Mouse (Mus musculus) hematopoietic stem cell, adult 5-6 weeks (primary cell): ENCODE data around the gene Lingo4. TPM values are rescaled to one million over a fixed set of nuclear protein-coding genes. Genes with fewer than 3 reads are reported as not detected.

Source experiments
- ATAC-seq, 2 experiments: fragments of 125-278 bp in 1 of 2; replicated peaks in 1 of 2; 2 replicates each; pipeline ENCODE4 v1.8.0; 2016 to 2017; ENCODE audit warnings: inconsistent platforms in 2 of 2, mild to moderate bottlenecking in 2 of 2, moderate number of reproducible peaks in 2 of 2, low read depth in 1 of 2, moderate TSS enrichment in 1 of 2; ENCODE audit not compliant: low FRiP score in 2 of 2, poor library complexity in 2 of 2, severe bottlenecking in 2 of 2, insufficient read depth in 1 of 2, low TSS enrichment in 1 of 2
- total RNA-seq: library from RNA; stranded (forward); fragments of 172-1452, 232-1000 nt; gene quantifications from 2 replicates; pipeline ENCODE4 v1.2.3, GENCODE M21; 2017

Gene Lingo4
- not detected in 2 replicates for total RNA-seq

- no peak for ATAC-seq
These were observed at the start of gene Lingo4 for GRCm38 (mm10) chr3:94398217-94398616. Gene Lingo4, plus strand, starts transcription at chr3:94398517.

- no peak for ATAC-seq
These were observed 37.5 kb upstream of the Lingo4 start for GRCm38 (mm10) chr3:94360812-94361211.

GRCm38 (mm10) chr3:94362138-94362537 is 36.2 kb upstream of the Lingo4 start, which contains the start of gene C2cd4d:
Gene C2cd4d, plus strand, starts transcription at chr3:94362438.
- no peak for ATAC-seq

GRCm38 (mm10) chr3:94363291-94364153 is 34.8 kb upstream of the Lingo4 start:
- peak; percentile 18 to 19; a peak in 3 of 4 replicates for ATAC-seq

- ATAC-seq, result no peak
These were observed 34.2 kb upstream of the Lingo4 start for GRCm38 (mm10) chr3:94364154-94364526.

- ATAC-seq, result peak; percentile 84 to 89
These were observed 31.6 kb upstream of the Lingo4 start for GRCm38 (mm10) chr3:94366761-94367160.

GRCm38 (mm10) chr3:94367511-94367910 is 30.8 kb upstream of the Lingo4 start:
- no peak for ATAC-seq

GRCm38 (mm10) chr3:94368631-94369030 is 29.7 kb upstream of the Lingo4 start:
- ATAC-seq, result no peak

- ATAC-seq, result no peak
These were observed 28.6 kb upstream of the Lingo4 start for GRCm38 (mm10) chr3:94369709-94370108.

- no peak for ATAC-seq
These were observed 26.7 kb upstream of the Lingo4 start for GRCm38 (mm10) chr3:94371637-94372036.

GRCm38 (mm10) chr3:94372038-94372437 is 26.3 kb upstream of the Lingo4 start:
- no peak for ATAC-seq

GRCm38 (mm10) chr3:94372641-94373040 is 25.7 kb upstream of the Lingo4 start, which contains the start of gene Rorc:
Gene Rorc, plus strand, starts transcription at chr3:94372794.
- no peak for ATAC-seq

GRCm38 (mm10) chr3:94373090-94373489 is 25.2 kb upstream of the Lingo4 start:
- no peak for ATAC-seq

GRCm38 (mm10) chr3:94373597-94374011 is 24.7 kb upstream of the Lingo4 start:
- no peak for ATAC-seq

- no peak for ATAC-seq
These were observed 23.7 kb upstream of the Lingo4 start for GRCm38 (mm10) chr3:94374636-94375035.

GRCm38 (mm10) chr3:94375146-94375545 is 23.2 kb upstream of the Lingo4 start:
- ATAC-seq, result peak; percentile 60 to 79

- ATAC-seq, result no peak
These were observed 22.5 kb upstream of the Lingo4 start for GRCm38 (mm10) chr3:94375861-94376260.

- ATAC-seq, result no peak
These were observed 21.0 kb upstream of the Lingo4 start for GRCm38 (mm10) chr3:94377028-94377923.
